Mouse (Mus musculus) midbrain, postnatal 0 days (tissue): ENCODE measurements around the gene Dact3. TPM values are rescaled to one million over a fixed set of nuclear protein-coding genes. Genes with fewer than 3 reads are reported as not detected.
A peak's percentile ranks its signal among the peaks of the same experiment; 100 is the strongest.

ENCODE experiments used
- ATAC-seq: fragments of 200-750 bp; cut with Nextera tagmentation; 2 replicates; pipeline ENCODE4 v1.8.0; 2017; ENCODE audit warnings: moderate number of reproducible peaks, mild to moderate bottlenecking, moderate TSS enrichment, moderate library complexity; ENCODE audit not compliant: low FRiP score
- DNase-seq: peaks from one replicate; pipeline ENCODE4 v3.0.0-alpha.2; 2015; ENCODE audit warnings: low spot score
- H3K27ac ChIP-seq: fragments of 300-500 bp; sonication (generic); 2 replicates; pipeline ENCODE4 v1.5.1; 2014; ENCODE audit warnings: low read depth, mild to moderate bottlenecking, low read length, mixed read lengths
- H3K27me3 ChIP-seq: fragments of 300-500 bp; sonication (generic); 2 replicates; pipeline ENCODE4 v1.6.1; 2014; ENCODE audit warnings: low read length, control low read depth, mixed read lengths; ENCODE audit not compliant: insufficient read depth
- H3K36me3 ChIP-seq: fragments of 300-500 bp; sonication (generic); 2 replicates; pipeline ENCODE4 v1.6.1; 2014; ENCODE audit warnings: low read length, control low read depth, mixed read lengths; ENCODE audit not compliant: insufficient read depth
- H3K4me1 ChIP-seq: fragments of 300-500 bp; sonication (generic); 2 replicates; pipeline ENCODE4 v1.6.1; 2014; ENCODE audit warnings: mild to moderate bottlenecking, control low read depth, antibody characterized with exemption, low read length, mixed read lengths; ENCODE audit not compliant: insufficient read depth
- H3K4me2 ChIP-seq: fragments of 300-500 bp; sonication (generic); 2 replicates; pipeline ENCODE4 v1.6.1; 2014; ENCODE audit warnings: low read depth, mild to moderate bottlenecking, low read length, mixed read lengths; ENCODE audit not compliant: poor library complexity, severe bottlenecking
- H3K4me3 ChIP-seq: fragments of 300-500 bp; sonication (generic); 2 replicates; pipeline ENCODE4 v1.5.1; 2014; ENCODE audit warnings: low read depth, mild to moderate bottlenecking, low read length, moderate library complexity
- H3K9ac ChIP-seq: fragments of 300-500 bp; sonication (generic); replicated peaks from 2 replicates; pipeline ENCODE4 v1.6.1; 2014; ENCODE audit warnings: mild to moderate bottlenecking, low read length, moderate library complexity, mixed read lengths; ENCODE audit not compliant: poor library complexity, severe bottlenecking
- H3K9me3 ChIP-seq: fragments of 300-500 bp; sonication (generic); 2 replicates; pipeline ENCODE4 v1.6.1; 2016; ENCODE audit warnings: low read length, control low read depth
- CTCF ChIP-seq: IDR thresholded peaks from 2 replicates; pipeline ENCODE4 v1.5.1; 2016; ENCODE audit warnings: antibody characterized with exemption, mild to moderate bottlenecking
- WGBS: fragments of 180-500 bp; shearing (Covaris S2); extraction: QIAGEN DNeasy Blood & Tissue Kit; methylation state at CpG from one replicate; pipeline ENCODE4 v1.1.7; 2014; 5-methylcytosine and 5-hydroxymethylcytosine counted together
- polyA plus RNA-seq: library from polyadenylated mRNA; unstranded; fragments of >200 nt; fragmentation: Nextera tagmentation; extraction: Ambion mirVana; gene quantifications from 2 replicates; pipeline ENCODE4 v1.2.1, GENCODE M21; 2015
- total RNA-seq: library from RNA; depleted of rRNA; stranded (reverse); fragments of >200 nt; gene quantifications from 2 replicates; pipeline ENCODE4 v1.2.3, GENCODE M21; 2014

Gene Dact3
- total and polyA plus RNA-seq, 2 experiments from 2014 or later: 7.5 to 107 TPM

GRCm38 (mm10) chr7:16859902-16860651, 15.0 kb upstream of the Dact3 start:
- Histone ChIP-seq H3K4me3 (no peak overlapping the region), H3K36me3 (peaks cover 28% of the 10 kb centered on the region), H3K27ac (no peak overlapping the region), H3K9ac (no peak overlapping the region), H3K27me3 (no peaks in the 10 kb centered on the region), H3K9me3 (no peaks in the 10 kb centered on the region), H3K4me2 (no peak overlapping the region), H3K4me1 (no peaks in the 10 kb centered on the region)
- peak; percentile 90 for TF ChIP-seq CTCF
- ATAC-seq: no peak
- DNase-seq: peak; percentile 47
- WGBS: 23% methylated on average over 5 of the region's 5 CpGs

DNA sequence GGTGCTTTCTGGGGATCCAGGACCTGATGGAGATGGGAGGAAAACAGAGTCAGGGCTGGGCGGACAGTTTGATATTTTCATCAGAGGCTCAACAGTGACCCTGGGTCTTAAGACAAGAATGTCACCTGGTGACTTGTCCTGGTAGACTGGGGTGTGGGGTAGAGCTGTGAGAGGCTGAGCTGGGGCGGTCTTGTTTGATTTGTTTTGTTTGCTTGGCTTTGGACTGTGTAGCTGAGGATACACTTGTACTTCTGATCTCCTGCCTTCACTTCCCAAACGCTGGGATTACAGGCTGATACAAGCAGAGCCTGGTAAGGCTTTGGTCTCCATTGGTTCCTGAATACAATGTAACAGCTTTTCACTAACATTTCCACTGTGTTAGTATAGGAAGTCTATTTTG, 7.6 kb upstream of the Dact3 start:
- no peak for TF ChIP-seq CTCF
- H3K36me3 ChIP-seq: peaks cover 13% of the 10 kb centered on the region; the same call in 1 of the 2 replicates
- no peak for DNase-seq
- no peaks in the 10 kb centered on the region for H3K27me3 ChIP-seq
- H3K9ac ChIP-seq: no peak overlapping the region
- no peaks in the 10 kb centered on the region for H3K9me3 ChIP-seq
- 83% methylated on average over 3 of the region's 3 CpGs for WGBS
- no peak for ATAC-seq
- peaks cover 4% of the 10 kb centered on the region for H3K4me1 ChIP-seq
- no peak overlapping the region for H3K4me3 ChIP-seq
- H3K27ac ChIP-seq: no peak overlapping the region
- H3K4me2 ChIP-seq: no peak overlapping the region

DNA sequence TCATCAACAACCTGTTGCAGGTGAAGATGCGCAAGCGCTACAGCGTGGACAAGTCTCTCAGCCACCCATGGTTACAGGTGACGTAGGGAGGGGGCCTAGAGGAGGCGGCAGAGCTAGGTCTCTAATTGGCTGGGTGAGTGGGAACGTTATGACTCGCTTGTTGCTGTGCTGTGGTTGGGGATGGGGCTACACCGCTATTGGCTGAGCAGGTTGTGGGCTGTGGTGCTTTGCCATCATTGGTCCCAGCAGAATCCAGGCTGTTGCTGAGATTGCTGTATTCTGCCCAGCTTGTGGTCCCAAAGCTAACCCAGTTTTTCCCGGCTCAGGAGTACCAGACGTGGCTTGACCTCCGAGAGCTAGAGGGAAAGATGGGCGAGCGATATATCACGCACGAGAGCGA, 5.6 kb upstream of the Dact3 start:
- no peak for TF ChIP-seq CTCF
- DNase-seq (peak; percentile 98), ATAC-seq (peak; percentile 99)
- WGBS: 12% methylated on average over 16 of the region's 16 CpGs
- Histone ChIP-seq H3K27me3 (no peaks in the 10 kb centered on the region), H3K4me1 (peaks cover 4% of the 10 kb centered on the region), H3K36me3 (peaks cover 13% of the 10 kb centered on the region; the same call in 1 of the 2 replicates), H3K27ac (peak overlapping the region; percentile 93), H3K4me3 (peak overlapping the region; percentile 37), H3K9me3 (no peaks in the 10 kb centered on the region), H3K4me2 (peak overlapping the region; percentile 68), H3K9ac (peak overlapping the region; percentile 59)

DNA sequence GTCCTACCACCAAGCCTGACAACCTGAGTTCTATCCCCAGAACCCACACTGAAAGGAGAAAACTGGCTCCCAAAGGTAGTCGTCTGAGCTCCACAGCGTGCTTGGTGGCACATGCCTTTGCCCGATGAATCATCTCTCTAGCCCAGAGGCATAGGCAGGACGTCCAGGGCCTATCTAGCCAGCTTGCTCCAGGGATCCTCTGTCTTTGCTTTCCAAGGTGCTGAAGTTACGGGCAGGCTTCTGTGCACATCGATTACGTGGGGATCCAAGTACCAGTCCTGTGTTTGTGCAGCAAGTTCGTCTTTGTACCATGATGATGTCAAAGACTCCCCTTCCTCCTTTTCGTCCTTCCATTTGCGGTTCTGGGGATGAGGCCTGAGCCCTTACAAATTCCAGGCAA, 3.5 kb upstream of the Dact3 start:
- no peak for DNase-seq
- Histone ChIP-seq H3K9me3 (no peaks in the 10 kb centered on the region), H3K4me2 (no peak overlapping the region), H3K27me3 (no peaks in the 10 kb centered on the region), H3K4me3 (no peak overlapping the region), H3K9ac (no peak overlapping the region), H3K27ac (no peak overlapping the region), H3K36me3 (peaks cover 4% of the 10 kb centered on the region; the same call in 1 of the 2 replicates), H3K4me1 (peaks cover 9% of the 10 kb centered on the region)
- WGBS: 86% methylated on average over 10 of the region's 10 CpGs
- ATAC-seq: no peak
- no peak for TF ChIP-seq CTCF

DNA sequence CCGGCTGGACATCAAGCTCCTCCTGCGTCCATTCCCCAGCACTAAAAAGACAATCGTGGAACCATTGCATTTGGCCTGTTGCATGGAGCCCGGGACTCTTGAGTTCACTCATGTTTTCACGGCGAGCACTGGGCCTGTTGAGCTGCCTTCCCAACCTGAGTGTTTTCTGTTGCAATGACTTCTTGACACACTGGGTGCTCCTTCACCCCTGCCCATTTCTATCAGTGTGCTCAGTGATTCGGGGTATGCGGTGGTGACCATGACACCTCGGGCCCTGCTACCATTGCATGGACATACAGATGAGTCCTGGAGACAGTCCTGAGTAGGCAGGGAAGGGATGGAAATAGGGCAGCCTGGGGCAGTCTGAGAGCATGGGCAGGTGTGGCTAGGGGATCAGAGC, 2.6 kb upstream of the Dact3 start:
- 95% methylated on average over 9 of the region's 9 CpGs for WGBS
- H3K4me1 ChIP-seq: peaks cover 9% of the 10 kb centered on the region
- TF ChIP-seq CTCF: no peak

DNA sequence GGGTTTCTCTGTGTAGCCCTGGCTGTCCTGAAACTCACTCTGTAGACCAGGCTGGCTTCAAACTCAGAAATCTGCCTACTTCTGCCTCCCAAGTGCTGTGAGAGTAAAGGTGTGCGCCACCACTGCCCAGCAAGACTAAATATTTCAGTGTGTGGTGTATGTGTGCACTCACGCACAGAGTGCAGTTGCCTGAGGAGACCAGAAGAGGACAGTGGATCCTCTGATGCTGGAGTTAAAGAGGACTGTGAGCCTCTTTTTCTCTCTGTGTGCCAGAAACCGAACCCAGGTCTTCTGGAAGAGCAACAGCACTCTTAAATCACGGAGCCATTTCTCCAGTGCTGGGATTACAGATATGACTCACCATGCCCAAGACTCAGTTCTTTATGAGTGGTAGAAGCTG, 1.7 kb upstream of the Dact3 start:
- ATAC-seq (no peak), DNase-seq (no peak)
- H3K4me1 ChIP-seq: peaks cover 9% of the 10 kb centered on the region
- H3K27ac ChIP-seq: no peak overlapping the region
- WGBS: 95% methylated on average over 4 of the region's 4 CpGs
- H3K36me3 ChIP-seq: no peaks in the 10 kb centered on the region; the same call in 1 of the 2 replicates
- H3K9ac ChIP-seq: no peak overlapping the region
- no peak overlapping the region for H3K4me2 ChIP-seq
- peak; percentile 28; the same call in 1 of the 2 replicates for TF ChIP-seq CTCF
- H3K9me3 ChIP-seq: no peaks in the 10 kb centered on the region
- no peak overlapping the region for H3K4me3 ChIP-seq
- no peaks in the 10 kb centered on the region for H3K27me3 ChIP-seq

More for the DNA sequence above, 2.6 kb upstream of the Dact3 start:
- H3K9ac ChIP-seq: no peak overlapping the region
- no peak overlapping the region for H3K4me3 ChIP-seq
- ATAC-seq: no peak
- DNase-seq: no peak
- no peak overlapping the region for H3K27ac ChIP-seq
- no peaks in the 10 kb centered on the region; the same call in 1 of the 2 replicates for H3K36me3 ChIP-seq
- H3K27me3 ChIP-seq: no peaks in the 10 kb centered on the region
- H3K9me3 ChIP-seq: no peaks in the 10 kb centered on the region
- no peak overlapping the region for H3K4me2 ChIP-seq
